Mouse (Mus musculus) layer of hippocampus, adult 11-12 months (tissue): ENCODE results near the gene Hnf1b.

Experiments
- DNase-seq: peaks from one replicate; pipeline ENCODE4 v3.0.0; 2022; ENCODE audit warnings: low spot score

Gene Hnf1b

GRCm38 (mm10) chr11:83897569-83897968, 47.7 kb downstream of the Hnf1b start:
- DNase-seq: no peak

- DNase-seq: no peak
Observed at GRCm38 (mm10) chr11:83902812-83903211, 52.9 kb downstream of the Hnf1b start.

GRCm38 (mm10) chr11:83905756-83906155, 55.9 kb downstream of the Hnf1b start:
- no peak for DNase-seq

GRCm38 (mm10) chr11:83908376-83908775, 58.5 kb downstream of the Hnf1b start:
- DNase-seq: no peak

GRCm38 (mm10) chr11:83913824-83914311, 64.0 kb downstream of the Hnf1b start:
- DNase-seq: no peak

GRCm38 (mm10) chr11:83914501-83914900, 64.6 kb downstream of the Hnf1b start:
- DNase-seq: no peak

- DNase-seq: no peak
Observed at GRCm38 (mm10) chr11:83922600-83922999, 72.7 kb downstream of the Hnf1b start.

- DNase-seq: no peak
Observed at GRCm38 (mm10) chr11:83927097-83927496, 77.2 kb downstream of the Hnf1b start.

- DNase-seq: no peak
Observed at GRCm38 (mm10) chr11:83932506-83933106, 82.7 kb downstream of the Hnf1b start.

GRCm38 (mm10) chr11:83933376-83933775, 83.5 kb downstream of the Hnf1b start:
- no peak for DNase-seq

- DNase-seq: peak; percentile 84
Observed at GRCm38 (mm10) chr11:83935986-83936665, 86.3 kb downstream of the Hnf1b start.

- no peak for DNase-seq
Observed at GRCm38 (mm10) chr11:83938556-83938955, 88.7 kb downstream of the Hnf1b start.

GRCm38 (mm10) chr11:83941950-83942840, 92.3 kb downstream of the Hnf1b start, which contains the start of gene Ddx52:
Ddx52 (plus strand) TSS chr11:83942062.
- DNase-seq: peak; percentile 90
